Mouse (Mus musculus) frontal cortex, postnatal 25 days (tissue): ENCODE results near the gene Mest.
A peak's percentile ranks its signal among the peaks of the same experiment; 100 is the strongest.

Experiments used
- DNase-seq, 2 experiments: peaks; one replicate each; pipeline ENCODE4 v3.0.0; 2022; ENCODE audit warnings: low spot score in 2 of 2

Gene Mest

DNA sequence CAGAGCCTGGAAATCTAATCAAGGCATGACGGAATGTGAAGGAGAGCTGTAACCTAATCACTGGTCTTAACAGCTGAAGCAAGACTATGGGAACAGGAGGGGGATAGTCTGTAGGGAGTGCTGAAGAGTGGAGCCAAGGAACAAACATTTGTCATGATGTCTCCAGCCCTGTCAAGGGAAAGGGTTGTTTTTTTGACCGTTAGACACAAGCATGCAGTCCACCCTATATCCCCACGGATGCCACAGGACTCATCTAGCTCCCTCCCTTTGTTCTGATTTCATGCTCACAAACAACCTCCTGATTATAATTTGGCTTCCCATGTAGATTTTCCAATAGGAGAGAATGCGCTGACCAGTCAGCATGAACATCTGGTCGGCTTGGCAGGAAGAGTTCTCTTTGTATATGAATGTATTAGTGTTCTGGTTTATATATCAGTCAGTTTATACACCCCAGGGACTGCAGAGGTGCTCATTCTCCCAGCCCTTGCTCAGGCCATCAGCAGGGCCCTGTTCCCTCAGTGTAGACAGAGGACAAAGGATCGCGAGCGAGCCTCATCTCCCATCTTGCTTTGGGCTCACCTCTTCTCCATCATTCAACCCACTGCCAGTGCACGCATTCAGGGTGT lies 19.3 kb upstream of the Mest start:
- DNase-seq: no peak

GRCm38 (mm10) chr6:30709115-30709514 lies 14.2 kb upstream of the Mest start:
- no peak for DNase-seq

- DNase-seq: no peak
Measured at GRCm38 (mm10) chr6:30710371-30711364, 12.7 kb upstream of the Mest start.

- DNase-seq: no peak
Measured at GRCm38 (mm10) chr6:30711365-30711763, 12.0 kb upstream of the Mest start.

- no peak for DNase-seq
Measured at GRCm38 (mm10) chr6:30712484-30712883, 10.9 kb upstream of the Mest start.

GRCm38 (mm10) chr6:30713455-30713854 lies 9.9 kb upstream of the Mest start:
- DNase-seq: no peak

GRCm38 (mm10) chr6:30713896-30714295 lies 9.5 kb upstream of the Mest start:
- no peak for DNase-seq

DNA sequence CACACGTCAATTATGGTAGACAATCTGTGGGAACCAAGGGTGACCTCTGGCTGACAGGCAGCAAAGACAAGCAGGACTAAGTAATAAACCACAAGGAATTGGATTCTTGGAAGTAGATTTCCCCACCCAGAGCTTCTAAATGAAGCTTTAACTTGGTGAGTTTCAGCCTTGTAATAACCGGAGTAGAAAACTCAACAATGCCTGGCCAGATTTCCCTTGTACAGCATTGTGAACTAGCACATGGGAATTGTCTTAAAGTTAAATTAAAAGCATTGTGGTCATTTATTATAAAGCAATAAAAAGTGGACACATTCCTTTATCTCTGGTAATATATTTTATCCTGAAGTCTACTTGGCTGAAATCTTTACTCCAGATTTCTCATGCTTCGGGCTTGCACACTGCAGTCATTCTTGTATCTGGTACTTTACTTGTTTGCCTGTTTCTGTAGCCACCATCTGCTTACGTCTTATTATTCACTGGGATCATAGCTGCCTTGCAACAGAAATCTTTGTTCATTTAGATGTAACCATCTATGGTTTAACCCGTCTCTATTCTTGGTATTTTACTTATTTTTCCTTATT lies 8.4 kb upstream of the Mest start:
- no peak for DNase-seq

- no peak for DNase-seq
Measured at GRCm38 (mm10) chr6:30716796-30717195, 6.6 kb upstream of the Mest start.

GRCm38 (mm10) chr6:30722385-30723164 lies 772 bp upstream of the Mest start:
- no peak for DNase-seq

DNA sequence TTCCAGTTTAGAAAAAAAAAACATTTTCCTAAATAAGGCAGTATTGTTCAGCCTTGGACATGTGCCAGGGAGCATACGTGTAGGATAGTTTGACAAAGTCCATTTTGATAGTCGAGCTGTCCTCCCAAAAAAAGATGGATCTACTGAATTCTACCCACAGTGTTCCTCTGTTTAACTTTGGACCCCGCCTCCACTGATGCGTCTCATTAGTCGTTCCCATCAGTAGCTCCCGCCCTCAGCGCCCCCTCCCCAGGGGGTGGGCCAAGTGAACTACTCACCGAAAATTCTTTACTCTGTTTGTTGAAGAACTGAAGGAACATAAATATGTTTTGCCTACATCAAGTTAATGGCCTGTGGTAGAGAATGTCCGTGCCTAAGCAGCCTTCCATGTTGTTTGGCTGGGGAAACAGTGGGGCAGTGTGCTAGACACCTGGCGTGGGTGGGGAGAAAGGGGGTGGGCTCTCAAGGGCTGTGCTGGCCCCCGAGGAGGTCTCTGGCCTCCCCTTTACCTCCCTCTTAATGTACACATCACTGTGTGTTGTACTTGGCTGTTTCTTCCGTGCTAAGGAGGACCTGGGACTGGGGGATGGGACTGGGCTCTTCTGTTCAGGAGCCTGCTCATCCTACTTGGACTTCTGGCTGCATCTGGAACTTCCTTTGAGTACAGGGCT lies 7.1 kb downstream of the Mest start:
- no peak for DNase-seq

DNA sequence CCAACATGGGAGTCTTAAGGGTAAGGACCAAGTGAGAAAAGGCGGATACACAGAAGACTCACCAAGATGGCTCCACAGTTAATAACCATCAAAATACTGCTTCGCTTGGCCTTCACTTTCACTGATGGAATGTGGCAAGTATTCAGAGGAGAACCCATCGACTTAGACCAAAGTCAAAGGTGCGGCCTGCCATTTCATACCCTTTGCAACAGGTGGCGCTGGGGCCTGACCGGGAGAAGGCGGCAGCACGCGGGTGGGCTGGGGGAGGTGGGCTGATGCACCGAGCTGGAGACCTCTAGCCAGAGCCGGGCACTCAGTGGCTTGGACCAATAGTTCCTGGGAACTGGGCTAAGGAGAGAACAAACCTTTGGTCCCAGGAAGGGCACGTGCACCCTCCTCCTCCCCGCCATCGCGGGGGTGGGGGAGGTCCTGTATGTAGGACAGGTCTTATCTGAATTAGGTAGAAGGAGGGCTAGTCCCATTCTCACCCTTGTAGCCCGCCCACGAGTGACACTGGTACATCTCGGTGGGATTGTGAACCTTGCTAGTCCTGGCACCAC lies 9.3 kb downstream of the Mest start:
- no peak for DNase-seq

GRCm38 (mm10) chr6:30734465-30734864 lies 11.1 kb downstream of the Mest start:
- DNase-seq: no peak

- no peak for DNase-seq
Measured at GRCm38 (mm10) chr6:30734988-30735727, 11.8 kb downstream of the Mest start.

DNA sequence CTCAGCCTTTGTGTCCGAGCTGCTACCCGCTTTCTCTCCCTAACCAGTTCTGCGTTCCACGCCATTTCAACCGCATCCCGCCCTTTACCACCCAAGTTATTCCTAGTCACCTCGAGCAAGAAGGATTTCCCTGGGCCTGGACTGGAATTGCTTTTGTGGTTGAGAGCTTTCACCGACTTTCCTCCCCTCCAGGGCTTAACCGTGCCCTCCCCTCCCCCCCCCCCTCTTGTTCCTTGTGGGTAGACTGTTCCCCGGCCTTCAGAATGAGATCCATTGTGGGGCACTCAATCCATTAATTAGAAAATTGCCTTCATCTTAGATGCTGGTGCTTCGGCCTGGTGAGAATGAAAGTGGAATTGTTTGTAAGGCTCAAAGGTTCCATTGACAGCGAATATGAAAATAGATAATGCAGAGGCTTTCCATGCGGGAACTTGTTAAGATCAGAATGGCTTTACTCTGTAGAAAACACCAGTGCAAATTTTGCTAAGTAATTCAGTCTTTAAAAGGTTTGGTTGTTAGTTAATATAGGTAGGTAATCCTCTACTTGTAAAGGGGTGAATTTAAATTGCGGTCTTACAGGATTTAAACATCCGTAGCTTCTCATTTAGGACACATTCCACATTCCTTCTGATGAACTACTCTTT lies 12.5 kb downstream of the Mest start:
- no peak for DNase-seq

DNA sequence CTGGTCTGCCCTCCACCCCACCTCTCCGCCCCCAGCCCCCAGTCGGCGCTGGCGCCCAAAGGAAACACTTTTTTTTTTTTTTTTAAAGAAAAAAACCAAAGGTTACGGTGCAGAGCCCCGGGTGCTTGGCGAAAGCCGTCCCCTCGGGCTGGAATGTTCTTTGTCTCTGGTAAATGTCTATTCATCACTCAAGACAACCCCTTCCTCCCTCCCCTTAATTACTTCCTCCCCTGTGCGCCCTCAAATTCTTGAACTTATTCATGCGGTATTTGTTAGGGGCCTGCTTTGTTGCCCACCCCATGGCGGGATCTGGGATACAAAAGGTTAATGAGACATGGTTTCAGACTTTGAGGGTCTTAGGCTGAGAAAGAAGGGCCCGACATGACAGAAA lies 13.0 kb downstream of the Mest start:
- no peak for DNase-seq

- peak; percentile 33 to 58 for DNase-seq
Measured at GRCm38 (mm10) chr6:30736864-30737547, 13.7 kb downstream of the Mest start.

DNA sequence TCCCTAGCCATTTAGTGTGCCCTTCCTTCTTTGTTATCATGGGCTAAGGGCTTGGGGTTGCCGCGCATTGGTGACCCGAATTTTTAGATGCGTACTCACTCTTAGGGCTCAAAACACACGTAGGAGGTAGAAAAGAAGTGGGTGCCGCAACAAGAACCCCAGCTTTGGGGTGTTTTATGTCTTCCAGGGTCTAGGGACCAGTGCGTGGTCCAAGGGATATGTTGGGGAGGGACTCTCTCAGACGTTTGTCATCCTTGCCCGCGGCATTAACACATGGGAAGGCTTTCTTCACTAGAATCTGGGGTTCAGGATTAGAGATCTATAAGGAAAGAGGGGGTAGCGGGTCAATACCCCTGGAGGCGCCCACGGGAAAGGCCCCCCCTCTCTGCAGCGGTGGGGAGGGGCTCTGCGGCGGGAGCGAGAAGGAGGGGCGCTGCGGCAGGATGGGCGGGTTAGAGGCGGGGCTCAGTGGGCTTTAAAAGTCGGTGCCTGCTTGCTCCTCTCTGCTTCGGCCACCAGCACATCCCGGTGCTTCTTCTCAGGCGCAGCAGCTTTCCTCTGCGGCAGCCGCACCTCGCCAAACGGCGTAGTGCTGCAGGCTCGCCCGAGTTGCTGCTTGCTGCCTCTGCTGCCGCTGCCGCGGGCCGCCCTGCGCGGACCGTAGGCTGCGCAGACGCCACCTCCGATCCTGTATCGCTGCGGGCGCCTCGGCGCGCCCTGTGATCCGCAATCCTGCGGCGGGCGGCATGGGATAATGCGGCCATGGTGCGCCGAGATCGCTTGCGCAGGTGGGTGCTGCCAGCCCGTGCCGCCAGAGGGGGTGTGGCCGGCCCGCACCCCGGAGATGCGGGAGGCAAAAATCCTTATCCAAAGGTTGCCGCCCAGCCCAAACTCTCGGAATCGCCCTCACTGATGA lies 14.5 kb downstream of the Mest start:
- peak; percentile 51 to 67 for DNase-seq
